Mouse (Mus musculus) lung, adult 2 months (tissue): ENCODE data around the gene Ifnlr1.

Source experiments
- CTCF ChIP-seq: fragments of 200-500 bp; IDR thresholded peaks from 2 replicates; pipeline ENCODE4 v1.5.1; 2011; ENCODE audit warnings: mild to moderate bottlenecking, low read length, control low read depth; ENCODE audit not compliant: insufficient read depth
- POLR2A ChIP-seq: fragments of 200-500 bp; IDR thresholded peaks from 2 replicates; pipeline ENCODE4 v1.6.1; 2011; ENCODE audit warnings: low read depth, mild to moderate bottlenecking, control low read depth, low read length, borderline replicate concordance; ENCODE audit errors: extremely low read depth

DNA sequence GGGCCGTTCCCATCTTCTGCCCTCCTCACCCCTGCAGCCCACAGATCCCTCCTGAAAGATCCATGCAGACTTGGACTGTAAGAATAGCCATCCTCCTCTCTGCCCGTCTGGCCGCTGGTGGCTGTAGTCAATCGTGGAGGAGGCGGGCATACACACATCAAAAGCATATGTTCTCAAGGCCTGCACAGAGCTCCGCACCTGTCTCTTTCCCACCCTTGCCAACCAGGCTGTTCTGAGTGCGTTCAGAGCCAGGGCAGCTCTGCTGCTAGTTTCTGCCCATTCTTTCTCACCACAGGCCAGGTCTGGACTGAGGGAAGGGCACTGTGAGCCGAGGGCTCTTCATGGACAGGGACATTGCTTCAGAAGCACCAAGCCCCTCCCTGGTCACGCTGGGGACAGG is 44.1 kb downstream of the Ifnlr1 start:
- TF ChIP-seq CTCF (no peak), POLR2A (no peak)
